Mouse (Mus musculus) E14TG2a.4 (cell line): ENCODE measurements around the gene Rmnd5b.

Experiments
- H3K27me3 ChIP-seq: 2 replicates; pipeline ENCODE4 v1.6.1; 2014; ENCODE audit warnings: low read length, control low read depth; ENCODE audit not compliant: insufficient read depth
- H3K36me3 ChIP-seq: 2 replicates; pipeline ENCODE4 v1.6.1; 2014; ENCODE audit warnings: low read length, control low read depth; ENCODE audit not compliant: insufficient read depth
- H3K4me1 ChIP-seq: replicated peaks from 2 replicates; pipeline ENCODE4 v1.6.1; 2014; ENCODE audit warnings: low read depth, low read length, control low read depth
- H3K4me3 ChIP-seq: replicated peaks from 2 replicates; pipeline ENCODE4 v1.5.1; 2014; ENCODE audit warnings: mild to moderate bottlenecking, low read length
- H3K9me3 ChIP-seq: 2 replicates; pipeline ENCODE4 v1.6.1; 2014; ENCODE audit warnings: low read length, control low read depth
- CTCF ChIP-seq: conservative IDR thresholded peaks from 2 replicates; pipeline ENCODE4 v1.5.1; 2014; ENCODE audit warnings: low read length
- NANOG ChIP-seq: IDR thresholded peaks from 2 replicates; pipeline ENCODE4 v1.6.1; 2014; ENCODE audit warnings: borderline replicate concordance, low read length, mixed read lengths
- POU5F1 ChIP-seq: IDR thresholded peaks from 2 replicates; pipeline ENCODE4 v1.6.1; 2014; ENCODE audit warnings: low read length, borderline replicate concordance

Rmnd5b gene

GRCm38 (mm10) chr11:51635525-51636322 is at the start of gene Rmnd5b:
Gene Rmnd5b, minus strand, starts transcription at chr11:51635896.
- Histone ChIP-seq H3K36me3 (peaks cover 53% of the 10 kb centered on the region), H3K9me3 (no peaks in the 10 kb centered on the region), H3K4me1 (peaks cover 87% of the 10 kb centered on the region), H3K4me3 (peak within 1 kb of the TSS; percentile 92), H3K27me3 (no peaks in the 10 kb centered on the region)
- no peak for TF ChIP-seq CTCF
- no peak for TF ChIP-seq NANOG

GRCm38 (mm10) chr11:51681976-51682374 is 46.3 kb upstream of the Rmnd5b start:
- Histone ChIP-seq H3K4me3 (0 out of 2 replicates have a peak overlapping the region, but pooled peaks have one; percentile 23), H3K4me1 (peaks cover 36% of the 10 kb centered on the region), H3K36me3 (peaks cover 22% of the 10 kb centered on the region), H3K9me3 (no peaks in the 10 kb centered on the region), H3K27me3 (no peaks in the 10 kb centered on the region)
- TF ChIP-seq CTCF (no peak), POU5F1 (no peak), NANOG (no peak)

- H3K36me3 ChIP-seq = peaks cover 22% of the 10 kb centered on the region
- H3K9me3 ChIP-seq = no peaks in the 10 kb centered on the region
- H3K27me3 ChIP-seq = no peaks in the 10 kb centered on the region
- H3K4me1 ChIP-seq = peaks cover 31% of the 10 kb centered on the region
- H3K4me3 ChIP-seq = 0 out of 2 replicates have a peak overlapping the region, but pooled peaks have one; percentile 23
- TF ChIP-seq NANOG (no peak), CTCF (peak; percentile 80), POU5F1 (no peak)
These were observed 45.8 kb upstream of the Rmnd5b start for GRCm38 (mm10) chr11:51681324-51681975.

GRCm38 (mm10) chr11:51679466-51679865 is 43.8 kb upstream of the Rmnd5b start:
- Histone ChIP-seq H3K4me3 (no peak overlapping the region), H3K9me3 (no peaks in the 10 kb centered on the region), H3K36me3 (peaks cover 5% of the 10 kb centered on the region), H3K27me3 (no peaks in the 10 kb centered on the region), H3K4me1 (peaks cover 30% of the 10 kb centered on the region)
- TF ChIP-seq CTCF (no peak), NANOG (no peak), POU5F1 (no peak)

- Histone ChIP-seq H3K4me1 (peaks cover 42% of the 10 kb centered on the region), H3K36me3 (no peaks in the 10 kb centered on the region), H3K27me3 (no peaks in the 10 kb centered on the region), H3K9me3 (no peaks in the 10 kb centered on the region), H3K4me3 (no peak overlapping the region)
- no peak for TF ChIP-seq NANOG
- no peak for TF ChIP-seq POU5F1
- no peak for TF ChIP-seq CTCF
These were observed 42.2 kb upstream of the Rmnd5b start for GRCm38 (mm10) chr11:51677737-51678418.

GRCm38 (mm10) chr11:51675386-51675785 is 39.7 kb upstream of the Rmnd5b start:
- no peaks in the 10 kb centered on the region for H3K36me3 ChIP-seq
- H3K4me1 ChIP-seq = peaks cover 27% of the 10 kb centered on the region
- H3K4me3 ChIP-seq = no peak overlapping the region
- no peak for TF ChIP-seq CTCF
- TF ChIP-seq NANOG = no peak
- no peak for TF ChIP-seq POU5F1
- H3K9me3 ChIP-seq = peaks cover 16% of the 10 kb centered on the region
- H3K27me3 ChIP-seq = no peaks in the 10 kb centered on the region

- H3K9me3 ChIP-seq = peaks cover 21% of the 10 kb centered on the region
- no peaks in the 10 kb centered on the region for H3K27me3 ChIP-seq
- H3K4me3 ChIP-seq = no peak overlapping the region
- no peaks in the 10 kb centered on the region for H3K36me3 ChIP-seq
- TF ChIP-seq NANOG = no peak
- no peak for TF ChIP-seq CTCF
- no peak for TF ChIP-seq POU5F1
- H3K4me1 ChIP-seq = peaks cover 19% of the 10 kb centered on the region
These were observed 37.6 kb upstream of the Rmnd5b start for GRCm38 (mm10) chr11:51673291-51673690.

- H3K9me3 ChIP-seq = peaks cover 24% of the 10 kb centered on the region
- no peaks in the 10 kb centered on the region for H3K27me3 ChIP-seq
- no peak overlapping the region for H3K4me3 ChIP-seq
- no peaks in the 10 kb centered on the region for H3K36me3 ChIP-seq
- H3K4me1 ChIP-seq = peaks cover 13% of the 10 kb centered on the region
- TF ChIP-seq NANOG (no peak), CTCF (no peak), POU5F1 (no peak)
These were observed 35.7 kb upstream of the Rmnd5b start for GRCm38 (mm10) chr11:51671376-51671775.
